Mouse (Mus musculus): ENCODE results near the gene Noc3l.
A peak's percentile ranks its signal among the peaks of the same experiment; 100 is the strongest.

The Noc3l gene

GRCm38 (mm10) chr19:38758685-38759472 lies 60.2 kb downstream of the Noc3l start:
- DNase-seq (ENCODE audit: low read depth, low spot score), result no peak

GRCm38 (mm10) chr19:38758056-38758455 lies 61.0 kb downstream of the Noc3l start:
- DNase-seq (ENCODE audit: low read depth, low spot score), result no peak

GRCm38 (mm10) chr19:38757161-38757560 lies 61.9 kb downstream of the Noc3l start:
- no peak for DNase-seq (ENCODE audit: low read depth, low spot score)

- no peak for DNase-seq (ENCODE audit: low read depth, low spot score)
Observed at GRCm38 (mm10) chr19:38750192-38750591, 68.8 kb downstream of the Noc3l start.

GRCm38 (mm10) chr19:38746492-38747014 lies 72.5 kb downstream of the Noc3l start:
- no peak for DNase-seq (ENCODE audit: low read depth, low spot score)

- DNase-seq (ENCODE audit: low read depth, low spot score), result no peak
Observed at GRCm38 (mm10) chr19:38745810-38746491, 73.1 kb downstream of the Noc3l start.

- peak; percentile 55 for DNase-seq (ENCODE audit: low read depth, low spot score)
Observed at GRCm38 (mm10) chr19:38744546-38744945, 74.5 kb downstream of the Noc3l start.
